Mouse (Mus musculus) spleen, adult 2 months (tissue): ENCODE results near the gene Srgap1. TPM values are rescaled to one million over a fixed set of nuclear protein-coding genes. Genes with fewer than 3 reads are reported as not detected.

Experiments used
- DNase-seq, 2 experiments: peaks; one replicate each; pipeline versions ENCODE4 v3.0.0 to v3.0.0-alpha.2; 2012 to 2021; ENCODE audit warnings: low spot score in 2 of 2, low read depth in 1 of 2
- H3K27ac ChIP-seq: fragments of 200-500 bp; 2 replicates; pipeline ENCODE4 v1.5.1; 2012; ENCODE audit warnings: low read length, inconsistent platforms; ENCODE audit not compliant: insufficient read depth
- H3K27me3 ChIP-seq: fragments of 200-500 bp; 2 replicates; pipeline ENCODE4 v1.6.1; 2012; ENCODE audit warnings: mild to moderate bottlenecking, moderate library complexity, low read length, inconsistent platforms; ENCODE audit not compliant: control insufficient read depth, insufficient read depth
- H3K36me3 ChIP-seq: fragments of 200-500 bp; 2 replicates; pipeline ENCODE4 v1.6.1; 2012; ENCODE audit warnings: mild to moderate bottlenecking, low read length, inconsistent platforms; ENCODE audit not compliant: control insufficient read depth, insufficient read depth
- H3K4me1 ChIP-seq: fragments of 200-500 bp; 2 replicates; pipeline ENCODE4 v1.6.1; 2011; ENCODE audit warnings: inconsistent platforms; ENCODE audit not compliant: control insufficient read depth, insufficient read depth, insufficient read length
- H3K4me3 ChIP-seq: fragments of 200-500 bp; 2 replicates; pipeline ENCODE4 v1.5.1; 2011; ENCODE audit warnings: mild to moderate bottlenecking, inconsistent platforms; ENCODE audit not compliant: insufficient read depth, insufficient read length; ENCODE audit errors: extremely low read depth
- CTCF ChIP-seq: fragments of 200-500 bp; IDR thresholded peaks from 2 replicates; pipeline ENCODE4 v1.5.1; 2011; ENCODE audit warnings: mild to moderate bottlenecking, inconsistent platforms; ENCODE audit not compliant: insufficient read depth, insufficient read length, insufficient replicate concordance; ENCODE audit errors: extremely low read depth
- POLR2A ChIP-seq: fragments of 200-500 bp; IDR thresholded peaks from 2 replicates; pipeline ENCODE4 v1.6.1; 2011; ENCODE audit warnings: low read depth, low read length, inconsistent platforms
- WGBS: fragments of 180-500 bp; shearing (Covaris S2); methylation state at CpG from one replicate; pipeline ENCODE4 v1.1.7; 2018; 5-methylcytosine and 5-hydroxymethylcytosine counted together
- polyA plus RNA-seq: library from polyadenylated mRNA; depleted of rRNA; stranded (reverse); fragments of >200 nt; gene quantifications from 2 replicates; pipeline ENCODE4 v1.2.3, GENCODE M21; 2012

Gene Srgap1
- polyA plus RNA-seq, 1 experiment, result 0.58 TPM

DNA sequence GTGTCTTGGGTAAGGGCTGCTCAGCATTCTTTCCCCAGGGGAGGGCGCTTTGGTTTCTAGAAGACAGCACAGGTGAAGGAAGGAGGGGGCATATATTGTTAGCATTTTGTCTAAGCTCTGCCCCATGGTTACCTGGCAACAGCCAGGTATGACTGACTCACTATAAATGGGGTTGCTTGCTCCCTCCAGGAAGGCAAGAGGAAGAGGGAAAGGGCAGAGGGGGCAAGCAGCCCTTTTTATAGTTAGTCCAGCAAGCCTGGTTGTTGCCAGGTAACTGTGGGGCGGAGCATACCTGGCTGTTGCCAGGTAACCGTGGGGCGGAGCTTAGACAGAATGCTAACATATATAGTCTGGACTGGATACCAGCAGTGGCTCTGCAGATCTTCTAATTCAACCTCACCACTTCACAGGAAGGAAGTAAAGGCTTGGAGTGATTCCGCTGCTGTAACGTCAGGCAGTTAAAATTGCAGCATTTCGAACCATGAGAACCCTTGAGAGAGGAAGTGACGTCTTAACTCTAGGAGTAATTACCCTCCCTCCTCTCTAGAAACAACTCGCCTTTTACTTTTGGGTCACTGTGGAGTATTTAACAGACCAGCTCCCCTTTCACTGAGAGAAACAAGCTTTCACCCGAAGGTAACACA, 74.7 kb downstream of the Srgap1 start:
- Histone ChIP-seq H3K4me1 (no peaks in the 10 kb centered on the region), H3K4me3 (no peak overlapping the region), H3K36me3 (no peaks in the 10 kb centered on the region), H3K27me3 (no peaks in the 10 kb centered on the region), H3K27ac (no peak overlapping the region)
- no peak for TF ChIP-seq POLR2A
- no peak for TF ChIP-seq CTCF
- DNase-seq, result no peak
- 62% methylated on average over 10 of the region's 10 CpGs for WGBS

DNA sequence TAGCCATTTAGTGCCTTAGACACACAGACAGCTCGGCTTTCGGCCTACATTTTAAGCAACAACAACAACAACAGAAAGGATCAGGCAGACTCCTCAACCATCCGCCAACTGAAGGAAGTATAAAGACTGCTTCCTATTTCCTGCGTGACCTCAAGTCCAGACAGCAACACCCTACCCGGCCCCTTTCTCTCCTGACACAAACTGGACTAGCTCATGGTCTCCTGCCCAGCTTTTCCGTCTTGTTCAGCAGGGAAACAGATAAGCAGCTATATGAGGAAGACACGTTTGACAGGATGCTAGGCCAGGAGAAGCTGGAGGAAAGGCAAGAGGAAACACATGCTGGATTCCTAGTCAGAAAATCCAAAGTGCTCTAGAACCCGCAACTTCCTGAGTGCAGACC, 75.5 kb downstream of the Srgap1 start:
- WGBS, result 70% methylated on average over 8 of the region's 8 CpGs
- no peak overlapping the region for H3K27ac ChIP-seq

GRCm38 (mm10) chr10:121970912-121971311, 76.2 kb downstream of the Srgap1 start:
- WGBS, result 91% methylated on average over 6 of the region's 6 CpGs
- no peak for DNase-seq
- Histone ChIP-seq H3K27ac (no peak overlapping the region), H3K36me3 (no peaks in the 10 kb centered on the region), H3K4me3 (no peak overlapping the region), H3K27me3 (no peaks in the 10 kb centered on the region), H3K4me1 (no peaks in the 10 kb centered on the region)
- TF ChIP-seq POLR2A, result no peak
- TF ChIP-seq CTCF, result no peak

More for the DNA sequence above, 75.5 kb downstream of the Srgap1 start:
- H3K4me1 ChIP-seq, result no peaks in the 10 kb centered on the region
- no peak for DNase-seq
- no peaks in the 10 kb centered on the region for H3K27me3 ChIP-seq
- no peak overlapping the region for H3K4me3 ChIP-seq
- H3K36me3 ChIP-seq, result no peaks in the 10 kb centered on the region
- TF ChIP-seq CTCF, result no peak
- TF ChIP-seq POLR2A, result no peak

- WGBS, result 94% methylated on average over 10 of the region's 10 CpGs
- H3K27ac ChIP-seq, result no peak overlapping the region
Observed at GRCm38 (mm10) chr10:121964114-121964513, 83.0 kb downstream of the Srgap1 start.

GRCm38 (mm10) chr10:121962053-121962452, 85.1 kb downstream of the Srgap1 start:
- Histone ChIP-seq H3K36me3 (no peaks in the 10 kb centered on the region), H3K27me3 (no peaks in the 10 kb centered on the region), H3K4me1 (no peaks in the 10 kb centered on the region; the same call in 1 of the 2 replicates), H3K4me3 (no peak overlapping the region), H3K27ac (no peak overlapping the region)
- WGBS, result 24% methylated on average over 4 of the region's 4 CpGs
- DNase-seq, result no peak
- TF ChIP-seq CTCF (no peak), POLR2A (no peak)

More at GRCm38 (mm10) chr10:121964114-121964513, 83.0 kb downstream of the Srgap1 start:
- DNase-seq, result no peak
- H3K4me3 ChIP-seq, result no peak overlapping the region
- TF ChIP-seq POLR2A, result no peak
- no peak for TF ChIP-seq CTCF
- no peaks in the 10 kb centered on the region for H3K36me3 ChIP-seq
- H3K4me1 ChIP-seq, result no peaks in the 10 kb centered on the region; the same call in 1 of the 2 replicates
- no peaks in the 10 kb centered on the region for H3K27me3 ChIP-seq

DNA sequence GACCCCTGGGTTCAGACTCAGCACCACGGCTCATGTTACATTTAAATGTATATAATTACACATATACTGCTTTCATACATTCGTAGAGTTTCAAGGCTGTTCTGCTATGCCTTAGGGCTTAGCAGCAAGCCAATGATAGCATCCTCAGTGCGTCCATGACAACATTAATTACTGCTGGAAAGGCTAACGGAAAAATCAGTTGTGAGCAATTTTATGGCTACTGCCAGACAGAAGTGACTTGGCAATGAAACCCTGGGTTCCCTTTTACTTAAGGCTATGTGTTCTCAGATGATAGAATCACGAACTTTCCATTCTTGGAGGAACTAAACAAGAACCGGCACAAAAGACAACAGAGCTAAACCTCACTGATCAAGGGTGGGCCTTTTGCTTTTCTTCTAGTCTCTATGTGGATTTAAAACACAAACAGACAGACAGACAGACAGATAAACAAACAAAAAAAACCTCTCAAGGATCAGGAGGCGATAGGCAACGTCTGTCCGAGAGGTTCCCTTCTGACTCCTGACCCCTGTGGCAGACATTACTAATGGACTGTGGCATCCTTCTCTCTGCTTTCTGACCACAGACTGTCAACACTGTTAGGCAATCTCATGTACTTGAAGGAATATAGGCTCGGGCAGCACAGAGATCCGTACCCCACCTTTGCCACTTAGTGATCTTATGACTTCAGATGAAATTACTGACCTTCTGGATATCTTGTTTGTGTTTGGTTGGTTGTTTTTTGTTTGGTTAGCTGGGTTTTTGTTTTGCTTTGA, 85.8 kb downstream of the Srgap1 start:
- Histone ChIP-seq H3K27ac (no peak overlapping the region), H3K36me3 (no peaks in the 10 kb centered on the region), H3K4me3 (no peak overlapping the region), H3K4me1 (no peaks in the 10 kb centered on the region; the same call in 1 of the 2 replicates), H3K27me3 (no peaks in the 10 kb centered on the region)
- DNase-seq, result no peak
- WGBS, result 58% methylated on average over 11 of the region's 11 CpGs
- no peak for TF ChIP-seq CTCF
- TF ChIP-seq POLR2A, result no peak

GRCm38 (mm10) chr10:121958741-121959140, 88.4 kb downstream of the Srgap1 start:
- TF ChIP-seq POLR2A, result no peak
- H3K4me3 ChIP-seq, result no peak overlapping the region
- whole genome bisulfite sequencing, result 34% methylated on average over 8 of the region's 8 CpGs
- no peak overlapping the region for H3K27ac ChIP-seq
- H3K27me3 ChIP-seq, result no peaks in the 10 kb centered on the region
- H3K36me3 ChIP-seq, result no peaks in the 10 kb centered on the region
- H3K4me1 ChIP-seq, result no peaks in the 10 kb centered on the region; the same call in 1 of the 2 replicates
- DNase-seq, result no peak
